Mouse (Mus musculus) liver, embryonic 11.5 days (tissue): ENCODE data around the gene Hmox2. TPM values are rescaled to one million over a fixed set of nuclear protein-coding genes. Genes with fewer than 3 reads are reported as not detected.

ENCODE experiments used
- polyA plus RNA-seq: library from polyadenylated mRNA; unstranded; fragments of >200 nt; fragmentation: Nextera tagmentation; extraction: Ambion mirVana; gene quantifications from 2 replicates; pipeline ENCODE4 v1.2.1, GENCODE M21; 2014

The Hmox2 gene
- polyA plus RNA-seq, 1 experiment from 2014 or later, result 66.8 TPM

Other genes with a start within 250 kb of the Hmox2 start
- gene Srl, start 184.5 kb upstream of the Hmox2 start, polyA plus RNA-seq, result 8.7 and 8.8 TPM in 2 replicates
- gene Tfap4, start 166.5 kb upstream of the Hmox2 start, polyA plus RNA-seq, result 23.3 and 25.1 TPM in 2 replicates
- 10.8 and 11.7 TPM in 2 replicates for gene Glis2, start 131.6 kb upstream of the Hmox2 start, polyA plus RNA-seq
- 110 and 116 TPM in 2 replicates for gene Pam16, start 101.4 kb upstream of the Hmox2 start, polyA plus RNA-seq
- 9.3 and 9.4 TPM in 2 replicates for gene Vasn, start 86.4 kb upstream of the Hmox2 start, polyA plus RNA-seq
- 104 and 111 TPM in 2 replicates for gene Dnaja3, start 86.4 kb upstream of the Hmox2 start, polyA plus RNA-seq
- 17.4 and 18.7 TPM in 2 replicates for gene Coro7, start 46.6 kb upstream of the Hmox2 start, polyA plus RNA-seq
- 85.6 and 92.2 TPM in 2 replicates for gene Nmral1, start 7.0 kb upstream of the Hmox2 start, polyA plus RNA-seq
- gene Cdip1, start 63.9 kb downstream of the Hmox2 start, polyA plus RNA-seq, result 49.4 and 49.8 TPM in 2 replicates
- gene 4930562C15Rik, start 109.1 kb downstream of the Hmox2 start, polyA plus RNA-seq, result 0.19 and 0.33 TPM in 2 replicates
- gene Ubald1, start 154.0 kb downstream of the Hmox2 start, polyA plus RNA-seq, result 26.4 and 29.9 TPM in 2 replicates
- gene Mgrn1, start 159.9 kb downstream of the Hmox2 start, polyA plus RNA-seq, result 50.5 and 52.5 TPM in 2 replicates
- gene Nudt16l1, start 212.4 kb downstream of the Hmox2 start, polyA plus RNA-seq, result 102 and 103 TPM in 2 replicates
- gene Anks3, start 237.8 kb downstream of the Hmox2 start, polyA plus RNA-seq, result 28.1 and 30.0 TPM in 2 replicates